Mouse (Mus musculus): ENCODE measurements around the gene Hmgcs1.

Gene Hmgcs1

GRCm38 (mm10) chr13:119753859-119754634, 63.9 kb downstream of the Hmgcs1 start:
- DNase-seq = no peak

DNA sequence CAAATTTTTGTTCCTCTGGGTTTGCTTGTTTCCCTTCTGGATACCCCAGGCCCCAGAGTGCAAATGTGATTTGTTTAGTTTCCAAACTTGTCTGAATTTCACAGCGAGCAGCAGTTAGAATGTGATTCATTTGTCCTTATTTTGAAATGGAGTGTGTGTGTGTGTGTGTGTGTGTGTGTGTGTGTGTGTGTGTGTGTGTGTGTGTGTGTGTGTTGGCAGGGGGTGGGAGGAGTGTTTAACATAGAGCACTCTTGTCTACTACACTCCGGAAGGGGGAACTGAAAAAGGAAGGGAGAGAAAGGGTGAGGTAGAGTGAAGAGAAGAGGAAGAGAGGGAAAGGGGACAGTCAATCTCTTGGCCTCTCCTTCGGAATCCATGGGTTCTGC, 64.4 kb downstream of the Hmgcs1 start:
- no peak for DNase-seq

GRCm38 (mm10) chr13:119755141-119755547, 65.0 kb downstream of the Hmgcs1 start:
- DNase-seq = peak in 1 of 2 experiments; percentile 29

DNA sequence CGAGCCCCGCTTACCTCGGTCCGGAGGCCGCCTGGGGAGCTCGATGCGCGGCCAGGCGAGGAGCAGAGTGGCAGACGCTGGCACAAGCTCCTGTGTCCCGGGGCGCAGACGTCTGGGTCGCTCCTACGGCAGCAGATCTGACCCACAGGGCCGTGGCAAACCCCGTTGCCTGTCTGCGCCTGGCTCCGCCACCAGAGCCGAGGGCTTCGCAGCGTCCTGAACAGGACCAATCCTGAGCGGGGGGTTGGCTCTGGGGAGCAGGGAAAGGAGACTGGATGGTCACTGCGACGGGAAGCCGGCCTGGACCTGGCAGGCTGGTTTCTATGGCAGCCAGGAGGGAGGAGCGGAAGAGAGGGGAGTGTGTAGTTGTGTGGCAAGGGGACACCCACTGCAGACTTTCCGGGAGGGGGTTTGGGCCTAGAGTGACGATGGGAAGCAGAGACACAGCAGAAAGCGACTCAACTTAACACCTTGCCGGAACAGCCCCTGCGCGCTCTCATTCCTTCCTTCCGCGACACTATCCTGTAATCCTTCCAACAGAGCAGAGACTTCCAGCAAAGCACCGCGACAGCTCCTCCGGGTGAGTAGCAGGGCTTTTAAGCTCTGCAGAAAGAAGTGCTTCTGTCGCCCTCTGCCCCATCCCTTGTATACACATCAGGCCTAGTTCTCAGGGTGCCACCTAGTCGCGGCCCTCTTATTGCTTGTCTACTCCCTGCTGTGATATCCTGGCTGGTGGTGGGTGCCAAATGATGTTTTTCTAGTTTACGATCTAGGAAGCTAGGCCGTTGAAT, 65.7 kb downstream of the Hmgcs1 start, which contains the start of gene Nim1k:
TSS of gene Nim1k (minus strand) at position 202 of the 791 bp plus-strand sequence.
- peak; percentile 84 to 89 for DNase-seq

DNA sequence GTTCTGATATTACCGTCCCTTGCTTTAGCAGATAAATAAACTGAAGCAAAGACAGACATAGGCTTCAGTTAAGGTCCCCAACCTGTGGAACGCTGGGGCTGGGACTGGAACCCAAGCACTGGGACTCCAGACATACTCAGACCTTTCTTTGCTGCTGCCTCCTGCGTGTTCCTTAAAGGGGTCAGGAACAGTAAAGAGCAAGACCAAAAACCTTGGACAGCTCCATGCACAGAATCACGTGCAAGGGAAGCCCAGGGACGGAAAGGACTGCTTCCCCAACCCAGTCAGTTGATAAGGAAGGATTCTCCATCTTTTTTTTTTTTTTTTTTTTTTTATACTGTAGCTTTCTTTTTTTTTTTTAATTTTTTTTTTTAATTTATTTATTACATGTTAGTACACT, 66.7 kb downstream of the Hmgcs1 start:
- DNase-seq = no peak
